Mouse (Mus musculus): ENCODE measurements around the gene Taf9.

- no peak for TF ChIP-seq CTCF (IDR thresholded peaks at IDR 0.05; ENCODE audit: low read depth, low read length)
- TF ChIP-seq POLR2A (IDR thresholded peaks at IDR 0.05; ENCODE audit: extremely low read depth, insufficient read depth, low read length) = no peak
These were observed 48.2 kb upstream of the Taf9 start for GRCm38 (mm10) chr13:100603031-100603737.
